Mouse (Mus musculus) intestine, embryonic 15.5 days (tissue): ENCODE data around the gene Dmrt1. TPM values are rescaled to one million over a fixed set of nuclear protein-coding genes. Genes with fewer than 3 reads are reported as not detected.

Experiments used
- ATAC-seq: fragments of 200-750 bp; cut with Nextera tagmentation; 2 replicates; pipeline ENCODE4 v1.8.0; 2017; ENCODE audit warnings: moderate TSS enrichment, moderate library complexity
- H3K27ac ChIP-seq: fragments of 300-500 bp; sonication (generic); 2 replicates; pipeline ENCODE4 v1.5.1; 2015; ENCODE audit warnings: mild to moderate bottlenecking, inconsistent platforms
- H3K27me3 ChIP-seq: fragments of 300-500 bp; sonication (generic); replicated peaks from 2 replicates; pipeline ENCODE4 v1.6.1; 2015; ENCODE audit warnings: inconsistent platforms
- H3K36me3 ChIP-seq: fragments of 300-500 bp; sonication (generic); 2 replicates; pipeline ENCODE4 v1.6.1; 2015; ENCODE audit warnings: inconsistent platforms
- H3K4me1 ChIP-seq: fragments of 300-500 bp; sonication (generic); replicated peaks from 2 replicates; pipeline ENCODE4 v1.6.1; 2015; ENCODE audit warnings: inconsistent platforms
- H3K4me2 ChIP-seq: fragments of 300-500 bp; sonication (generic); replicated peaks from 2 replicates; pipeline ENCODE4 v1.6.1; 2015; ENCODE audit warnings: mild to moderate bottlenecking, inconsistent platforms
- H3K4me3 ChIP-seq: fragments of 300-500 bp; sonication (generic); replicated peaks from 2 replicates; pipeline ENCODE4 v1.5.1; 2015; ENCODE audit warnings: inconsistent platforms
- H3K9ac ChIP-seq: fragments of 300-500 bp; sonication (generic); 2 replicates; pipeline ENCODE4 v1.6.1; 2015; ENCODE audit warnings: inconsistent platforms
- H3K9me3 ChIP-seq: fragments of 300-500 bp; sonication (generic); 2 replicates; pipeline ENCODE4 v1.6.1; 2016; ENCODE audit warnings: inconsistent platforms
- WGBS: fragments of 180-500 bp; shearing (Covaris S2); methylation state at CpG from one replicate; pipeline ENCODE4 v1.1.7; 2015; 5-methylcytosine and 5-hydroxymethylcytosine counted together
- polyA plus RNA-seq: library from polyadenylated mRNA; unstranded; fragments of >200 nt; fragmentation: Nextera tagmentation; extraction: Ambion mirVana; gene quantifications from 2 replicates; pipeline ENCODE4 v1.2.1, GENCODE M21; 2015

Dmrt1 gene
- polyA plus RNA-seq, 1 experiment from 2014 or later = not detected

GRCm38 (mm10) chr19:25574981-25575814 is 69.8 kb downstream of the Dmrt1 start:
- Histone ChIP-seq H3K4me1 (peaks cover 11% of the 10 kb centered on the region; the same call in 1 of the 2 replicates), H3K9me3 (no peaks in the 10 kb centered on the region), H3K27me3 (0 out of 2 replicates have a peak, but pooled peaks cover 4% of the 10 kb centered on the region), H3K36me3 (no peaks in the 10 kb centered on the region), H3K9ac (no peak overlapping the region), H3K4me3 (no peak overlapping the region), H3K27ac (no peak overlapping the region), H3K4me2 (peak overlapping the region; percentile 45)
- 4% methylated on average over 17 of the region's 17 CpGs for WGBS
- peak; percentile 73 for ATAC-seq

GRCm38 (mm10) chr19:25578358-25578757 is 72.9 kb downstream of the Dmrt1 start:
- no peak overlapping the region for H3K4me2 ChIP-seq
- 77% methylated on average over 2 of the region's 2 CpGs for WGBS
- peak; percentile 79 for ATAC-seq

GRCm38 (mm10) chr19:25579440-25579839 is 74.0 kb downstream of the Dmrt1 start:
- Histone ChIP-seq H3K4me1 (peaks cover 11% of the 10 kb centered on the region; the same call in 1 of the 2 replicates), H3K27ac (no peak overlapping the region), H3K4me2 (no peak overlapping the region), H3K36me3 (no peaks in the 10 kb centered on the region), H3K27me3 (0 out of 2 replicates have a peak, but pooled peaks cover 2% of the 10 kb centered on the region), H3K9me3 (no peaks in the 10 kb centered on the region), H3K4me3 (no peak overlapping the region), H3K9ac (no peak overlapping the region)
- no peak for ATAC-seq
- WGBS = 93% methylated on average over 2 of the region's 2 CpGs

More at GRCm38 (mm10) chr19:25578358-25578757, 72.9 kb downstream of the Dmrt1 start:
- 0 out of 2 replicates have a peak, but pooled peaks cover 4% of the 10 kb centered on the region for H3K27me3 ChIP-seq
- H3K36me3 ChIP-seq = no peaks in the 10 kb centered on the region
- no peak overlapping the region for H3K4me3 ChIP-seq
- H3K4me1 ChIP-seq = peaks cover 11% of the 10 kb centered on the region; the same call in 1 of the 2 replicates
- H3K27ac ChIP-seq = no peak overlapping the region
- no peaks in the 10 kb centered on the region for H3K9me3 ChIP-seq
- H3K9ac ChIP-seq = no peak overlapping the region

- Histone ChIP-seq H3K27me3 (peaks cover 60% of the 10 kb centered on the region), H3K4me2 (no peak overlapping the region), H3K4me1 (no peaks in the 10 kb centered on the region), H3K36me3 (no peaks in the 10 kb centered on the region), H3K27ac (no peak overlapping the region), H3K9ac (no peak overlapping the region), H3K4me3 (no peak overlapping the region), H3K9me3 (no peaks in the 10 kb centered on the region)
- 75% methylated on average over 3 of the region's 3 CpGs for WGBS
- ATAC-seq = no peak
Measured at GRCm38 (mm10) chr19:25597717-25598232, 92.4 kb downstream of the Dmrt1 start.

DNA sequence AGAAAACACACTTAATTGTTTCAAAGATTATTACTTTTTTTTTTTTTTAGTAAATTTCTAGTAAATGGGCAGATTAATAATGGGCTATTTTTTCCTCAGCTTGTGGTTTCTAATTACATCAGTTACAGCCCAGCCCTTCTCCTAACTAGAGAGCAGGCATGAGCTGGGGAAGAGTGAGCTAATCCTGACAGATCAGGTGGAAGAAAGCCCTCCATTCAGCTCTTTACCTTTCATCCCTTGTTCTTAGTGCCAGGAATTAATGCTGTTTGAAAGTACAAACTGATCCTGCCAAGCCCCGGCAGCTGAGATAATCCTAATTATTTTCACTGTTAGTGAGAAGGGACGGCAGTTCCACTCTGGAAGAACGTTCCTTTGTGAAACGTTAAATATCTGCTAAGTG is 93.2 kb downstream of the Dmrt1 start:
- H3K4me2 ChIP-seq = no peak overlapping the region
- H3K4me1 ChIP-seq = no peaks in the 10 kb centered on the region
- no peak for ATAC-seq
- no peak overlapping the region for H3K4me3 ChIP-seq
- no peaks in the 10 kb centered on the region for H3K9me3 ChIP-seq
- no peak overlapping the region for H3K9ac ChIP-seq
- no peak overlapping the region for H3K27ac ChIP-seq
- H3K27me3 ChIP-seq = peaks cover 61% of the 10 kb centered on the region
- WGBS = 15% methylated on average over 4 of the region's 4 CpGs
- no peaks in the 10 kb centered on the region for H3K36me3 ChIP-seq

- no peak for ATAC-seq
- Histone ChIP-seq H3K4me1 (peaks cover 8% of the 10 kb centered on the region), H3K4me2 (no peak overlapping the region), H3K4me3 (no peak overlapping the region), H3K36me3 (no peaks in the 10 kb centered on the region), H3K9ac (no peak overlapping the region), H3K9me3 (no peaks in the 10 kb centered on the region), H3K27me3 (peaks cover 82% of the 10 kb centered on the region), H3K27ac (no peak overlapping the region)
- 9% methylated on average over 8 of the region's 8 CpGs for WGBS
Measured at GRCm38 (mm10) chr19:25601966-25602365, 96.5 kb downstream of the Dmrt1 start.

- Histone ChIP-seq H3K27me3 (peaks cover 89% of the 10 kb centered on the region), H3K4me1 (peaks cover 23% of the 10 kb centered on the region), H3K9me3 (no peaks in the 10 kb centered on the region), H3K9ac (no peak overlapping the region), H3K4me2 (no peak overlapping the region), H3K27ac (no peak overlapping the region), H3K36me3 (no peaks in the 10 kb centered on the region), H3K4me3 (no peak overlapping the region)
- ATAC-seq = no peak
- WGBS = under 1% methylated on average over 21 of the region's 21 CpGs
Measured at GRCm38 (mm10) chr19:25607461-25608205, 102.2 kb downstream of the Dmrt1 start.

GRCm38 (mm10) chr19:25608206-25608580 is 102.8 kb downstream of the Dmrt1 start:
- H3K4me3 ChIP-seq = no peak overlapping the region
- H3K9me3 ChIP-seq = no peaks in the 10 kb centered on the region
- 1% methylated on average over 7 of the region's 7 CpGs for WGBS
- peaks cover 23% of the 10 kb centered on the region for H3K4me1 ChIP-seq
- peaks cover 91% of the 10 kb centered on the region for H3K27me3 ChIP-seq
- H3K36me3 ChIP-seq = no peaks in the 10 kb centered on the region
- ATAC-seq = no peak
- no peak overlapping the region for H3K9ac ChIP-seq
- no peak overlapping the region for H3K27ac ChIP-seq
- no peak overlapping the region for H3K4me2 ChIP-seq

GRCm38 (mm10) chr19:25608961-25609850 is 103.8 kb downstream of the Dmrt1 start:
- ATAC-seq = no peak
- peaks cover 94% of the 10 kb centered on the region for H3K27me3 ChIP-seq
- no peaks in the 10 kb centered on the region for H3K36me3 ChIP-seq
- H3K9me3 ChIP-seq = no peaks in the 10 kb centered on the region
- WGBS = 1% methylated on average over 33 of the region's 33 CpGs
- no peak overlapping the region for H3K9ac ChIP-seq
- no peak overlapping the region for H3K27ac ChIP-seq
- no peak overlapping the region for H3K4me3 ChIP-seq
- peaks cover 23% of the 10 kb centered on the region for H3K4me1 ChIP-seq
- no peak overlapping the region for H3K4me2 ChIP-seq

GRCm38 (mm10) chr19:25610015-25610410 is 104.6 kb downstream of the Dmrt1 start, which contains the start of gene Dmrt3:
TSS of gene Dmrt3 (plus strand) at chr19:25610301.
- ATAC-seq = 0 out of 2 replicates have a peak, but pooled peaks have one; percentile 10
- H3K4me1 ChIP-seq = peaks cover 23% of the 10 kb centered on the region
- under 1% methylated on average over 29 of the region's 29 CpGs for WGBS
- peaks cover 92% of the 10 kb centered on the region for H3K27me3 ChIP-seq
- no peak within 1 kb of the TSS for H3K27ac ChIP-seq
- no peaks in the 10 kb centered on the region for H3K9me3 ChIP-seq
- no peaks in the 10 kb centered on the region for H3K36me3 ChIP-seq
- H3K4me3 ChIP-seq = peak within 1 kb of the TSS; percentile 34
- H3K4me2 ChIP-seq = peak within 1 kb of the TSS; percentile 80
- peak within 1 kb of the TSS; percentile 23; the same call in 1 of the 2 replicates for H3K9ac ChIP-seq

- peaks cover 22% of the 10 kb centered on the region for H3K4me1 ChIP-seq
- H3K36me3 ChIP-seq = no peaks in the 10 kb centered on the region
- peak overlapping the region; percentile 34 for H3K4me3 ChIP-seq
- H3K9me3 ChIP-seq = no peaks in the 10 kb centered on the region
- peak overlapping the region; percentile 23; the same call in 1 of the 2 replicates for H3K9ac ChIP-seq
- ATAC-seq = peak; percentile 68
- WGBS = under 1% methylated on average over 64 of the region's 71 CpGs
- no peak overlapping the region for H3K27ac ChIP-seq
- peaks cover 91% of the 10 kb centered on the region for H3K27me3 ChIP-seq
- H3K4me2 ChIP-seq = peak overlapping the region; percentile 80
Measured at GRCm38 (mm10) chr19:25610411-25611111, 105.1 kb downstream of the Dmrt1 start.
